Mouse (Mus musculus) liver, postnatal 0 days (tissue): ENCODE results near the gene Elf1. TPM values are rescaled to one million over a fixed set of nuclear protein-coding genes. Genes with fewer than 3 reads are reported as not detected.

Experiments used
- ATAC-seq: fragments of 200-750 bp; cut with Nextera tagmentation; 2 replicates; pipeline ENCODE4 v1.8.0; 2017; ENCODE audit warnings: mild to moderate bottlenecking, moderate library complexity
- DNase-seq: peaks from one replicate; pipeline ENCODE4 v3.0.0-alpha.2; 2016
- H3K27ac ChIP-seq: fragments of 300-500 bp; sonication (generic); 2 replicates; pipeline ENCODE4 v1.5.1; 2014; ENCODE audit warnings: antibody characterized with exemption, moderate library complexity, mild to moderate bottlenecking, low read depth
- H3K27me3 ChIP-seq: fragments of 300-500 bp; sonication (generic); 2 replicates; pipeline ENCODE4 v1.6.1; 2014; ENCODE audit warnings: low read length, control low read depth, mixed read lengths; ENCODE audit not compliant: insufficient read depth
- H3K36me3 ChIP-seq: fragments of 300-500 bp; sonication (generic); replicated peaks from 2 replicates; pipeline ENCODE4 v1.6.1; 2014; ENCODE audit warnings: mild to moderate bottlenecking, control low read depth, low read length, moderate library complexity, mixed read lengths; ENCODE audit not compliant: insufficient read depth
- H3K4me1 ChIP-seq: fragments of 300-500 bp; sonication (generic); 2 replicates; pipeline ENCODE4 v1.6.1; 2014; ENCODE audit warnings: antibody characterized with exemption, mild to moderate bottlenecking, control low read depth; ENCODE audit not compliant: insufficient read depth
- H3K4me2 ChIP-seq: fragments of 300-500 bp; sonication (generic); 2 replicates; pipeline ENCODE4 v1.6.1; 2014; ENCODE audit warnings: low read depth, mild to moderate bottlenecking, low read length, moderate library complexity, mixed read lengths
- H3K4me3 ChIP-seq: fragments of 300-500 bp; sonication (generic); 2 replicates; pipeline ENCODE4 v1.5.1; 2014; ENCODE audit warnings: low read depth, low read length
- H3K9ac ChIP-seq: fragments of 300-500 bp; sonication (generic); replicated peaks from 2 replicates; pipeline ENCODE4 v1.6.1; 2014; ENCODE audit warnings: mild to moderate bottlenecking, moderate library complexity
- H3K9me3 ChIP-seq: fragments of 300-500 bp; sonication (generic); 2 replicates; pipeline ENCODE4 v1.6.1; 2016; ENCODE audit warnings: mild to moderate bottlenecking, control low read depth, low read length, mixed read lengths
- CTCF ChIP-seq: sonication (generic); IDR thresholded peaks from 2 replicates; pipeline ENCODE4 v1.5.1; 2016; ENCODE audit warnings: antibody characterized with exemption, low read depth
- EP300 ChIP-seq: IDR thresholded peaks from 2 replicates; pipeline ENCODE4 v1.6.1; 2016; ENCODE audit warnings: antibody characterized with exemption, low read depth, mild to moderate bottlenecking
- WGBS: fragments of 180-500 bp; shearing (Covaris S2); extraction: QIAGEN DNeasy Blood & Tissue Kit; methylation state at CpG from one replicate; pipeline ENCODE4 v1.1.7; 2014; ENCODE audit not compliant: insufficient replicate concordance; 5-methylcytosine and 5-hydroxymethylcytosine counted together
- polyA plus RNA-seq: library from polyadenylated mRNA; unstranded; fragments of >200 nt; fragmentation: Nextera tagmentation; extraction: Ambion mirVana; gene quantifications from 2 replicates; pipeline ENCODE4 v1.2.1, GENCODE M21; 2015

Gene Elf1
- 9.0 and 11.0 TPM in 2 replicates for polyA plus RNA-seq

DNA sequence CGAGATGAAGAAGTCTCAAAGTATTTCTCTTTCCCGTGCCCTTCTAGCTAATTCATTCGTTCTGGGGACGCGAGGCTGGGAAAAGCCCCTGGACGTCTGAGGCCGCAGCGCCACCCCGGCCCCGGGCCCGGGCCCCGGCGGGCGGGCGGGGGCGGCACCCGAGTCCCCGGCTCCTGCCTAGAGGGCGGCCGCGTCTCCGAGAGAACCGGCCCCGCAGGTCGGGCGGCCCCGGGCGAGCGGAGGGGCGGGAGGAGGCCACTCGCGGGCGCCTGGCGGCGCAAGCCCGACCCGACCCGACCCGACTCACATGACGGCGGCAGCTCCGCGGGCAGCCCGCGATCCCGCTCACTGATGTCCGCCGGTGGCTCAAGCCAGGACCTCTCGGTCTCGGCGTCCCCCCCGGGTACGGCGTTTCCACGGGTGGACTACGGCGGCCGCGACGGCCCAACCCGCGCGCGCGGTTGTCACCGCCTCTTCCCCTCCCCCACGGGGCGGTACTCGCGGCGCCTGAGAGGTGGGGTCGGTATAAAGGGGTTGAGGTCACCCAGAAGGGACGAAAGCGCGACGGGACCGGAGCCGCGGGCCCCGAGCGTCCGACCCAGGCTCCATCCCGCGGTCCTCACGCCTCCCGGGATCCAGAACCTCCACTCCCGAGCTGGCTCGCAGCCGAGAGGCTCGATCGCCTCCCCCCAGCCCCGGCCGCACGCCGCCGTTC is at the start of gene Elf1:
TSS of gene Elf1 (plus strand) at position 571 of the 715 bp plus-strand sequence.
- no peaks in the 10 kb centered on the region for H3K27me3 ChIP-seq
- H3K4me3 ChIP-seq = peak within 1 kb of the TSS; percentile 99
- H3K27ac ChIP-seq = peak within 1 kb of the TSS; percentile 100
- H3K9ac ChIP-seq = peak within 1 kb of the TSS; percentile 97
- H3K9me3 ChIP-seq = no peaks in the 10 kb centered on the region
- ATAC-seq (peak; percentile 77), DNase-seq (peak; percentile 93)
- under 1% methylated on average over 69 of the region's 96 CpGs for WGBS
- TF ChIP-seq EP300 (peak; percentile 31; the same call in 1 of the 2 replicates), CTCF (no peak)
- H3K4me2 ChIP-seq = peak within 1 kb of the TSS; percentile 83
- H3K4me1 ChIP-seq = peaks cover 25% of the 10 kb centered on the region
- H3K36me3 ChIP-seq = peaks cover 6% of the 10 kb centered on the region

DNA sequence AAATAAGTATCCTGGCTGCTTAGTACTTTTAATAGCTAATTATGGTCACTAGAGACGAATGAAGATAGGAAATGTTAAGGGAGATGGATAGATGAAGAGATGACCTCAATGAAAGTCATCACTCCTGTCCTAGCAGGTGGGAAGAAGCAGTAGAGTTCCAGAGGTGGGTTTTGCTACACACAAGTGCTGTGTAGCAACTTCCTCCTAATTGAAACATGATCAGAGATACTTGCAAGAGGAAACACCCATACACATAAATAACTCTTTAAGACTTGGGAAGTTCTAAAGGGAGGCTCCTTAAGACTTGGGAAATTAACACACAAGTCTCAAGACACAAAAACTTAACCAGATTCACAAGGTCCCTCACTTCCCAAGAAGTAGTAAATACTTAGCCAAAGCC is 46.9 kb upstream of the Elf1 start:
- no peak for ATAC-seq
- no peak overlapping the region for H3K4me2 ChIP-seq
- WGBS = 68% methylated on average over 1 of the region's 1 CpGs
- H3K4me3 ChIP-seq = no peak overlapping the region
- TF ChIP-seq CTCF = no peak
- H3K9ac ChIP-seq = no peak overlapping the region
- no peaks in the 10 kb centered on the region for H3K9me3 ChIP-seq
- H3K27ac ChIP-seq = no peak overlapping the region
- H3K36me3 ChIP-seq = no peaks in the 10 kb centered on the region
- no peak for DNase-seq
- H3K4me1 ChIP-seq = no peaks in the 10 kb centered on the region
- H3K27me3 ChIP-seq = no peaks in the 10 kb centered on the region

DNA sequence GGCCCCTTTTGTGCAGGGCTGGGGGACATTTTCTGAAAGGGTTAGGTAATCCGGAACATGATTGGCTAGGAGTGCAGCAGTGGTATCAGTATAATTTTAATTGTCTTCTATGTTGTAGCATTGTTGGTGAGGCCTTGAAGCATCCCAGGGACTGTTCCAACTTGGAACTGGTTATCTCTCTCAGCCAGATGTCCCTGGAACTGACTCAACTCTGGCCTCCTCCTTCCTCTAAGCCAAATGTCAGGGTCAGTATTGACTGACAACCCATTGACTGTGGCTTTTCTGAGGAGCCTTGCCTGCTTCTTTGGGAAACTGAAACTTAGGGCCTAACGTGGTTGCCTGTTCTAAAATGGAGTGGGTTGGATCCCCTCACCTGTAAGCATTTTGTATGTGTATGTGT is 40.3 kb upstream of the Elf1 start:
- no peak overlapping the region for H3K4me2 ChIP-seq
- 76% methylated on average over 2 of the region's 2 CpGs for WGBS
- ATAC-seq (peak; percentile 48; the same call in 1 of the 2 replicates), DNase-seq (no peak)
- no peak overlapping the region for H3K4me3 ChIP-seq
- no peaks in the 10 kb centered on the region for H3K36me3 ChIP-seq
- no peak for TF ChIP-seq CTCF
- no peak for TF ChIP-seq EP300
- no peaks in the 10 kb centered on the region for H3K4me1 ChIP-seq
- H3K9ac ChIP-seq = no peak overlapping the region
- H3K27ac ChIP-seq = no peak overlapping the region
- peaks cover 4% of the 10 kb centered on the region; the same call in 1 of the 2 replicates for H3K9me3 ChIP-seq
- no peaks in the 10 kb centered on the region for H3K27me3 ChIP-seq

DNA sequence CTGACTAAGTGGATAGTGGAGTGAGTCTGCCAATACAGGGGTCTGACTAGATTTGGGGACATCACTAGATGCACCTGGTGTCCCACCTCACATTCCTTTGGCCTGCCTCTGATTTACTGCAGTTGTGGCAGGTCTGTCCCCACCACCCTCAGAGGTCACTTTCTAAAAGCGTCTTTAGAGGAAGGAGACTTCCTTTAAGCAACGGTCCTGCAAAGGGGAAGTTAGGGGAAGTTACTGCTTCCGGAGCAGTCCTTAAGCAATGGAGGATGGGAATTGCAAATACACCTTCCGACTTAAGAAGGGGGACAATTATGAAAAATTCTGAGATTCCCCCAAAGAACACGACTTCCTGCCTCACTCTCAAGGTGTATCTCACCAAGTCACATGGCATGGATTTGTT is 39.6 kb upstream of the Elf1 start:
- Histone ChIP-seq H3K4me3 (no peak overlapping the region), H3K4me2 (no peak overlapping the region), H3K27ac (peak overlapping the region; percentile 66), H3K9ac (no peak overlapping the region), H3K4me1 (no peaks in the 10 kb centered on the region), H3K27me3 (no peaks in the 10 kb centered on the region), H3K9me3 (peaks cover 4% of the 10 kb centered on the region; the same call in 1 of the 2 replicates), H3K36me3 (no peaks in the 10 kb centered on the region)
- ATAC-seq = 0 out of 2 replicates have a peak, but pooled peaks have one; percentile 43
- DNase-seq = no peak
- TF ChIP-seq CTCF (no peak), EP300 (peak; percentile 32; the same call in 1 of the 2 replicates)
- WGBS = 34% methylated on average over 5 of the region's 5 CpGs

GRCm38 (mm10) chr14:79444601-79445000 is 36.4 kb upstream of the Elf1 start:
- Histone ChIP-seq H3K9me3 (peaks cover 4% of the 10 kb centered on the region; the same call in 1 of the 2 replicates), H3K4me2 (no peak overlapping the region), H3K27me3 (no peaks in the 10 kb centered on the region), H3K27ac (no peak overlapping the region), H3K4me1 (no peaks in the 10 kb centered on the region), H3K9ac (no peak overlapping the region), H3K4me3 (no peak overlapping the region), H3K36me3 (no peaks in the 10 kb centered on the region)
- no peak for TF ChIP-seq EP300
- TF ChIP-seq CTCF = no peak
- DNase-seq (no peak), ATAC-seq (no peak)
- 80% methylated on average over 9 of the region's 9 CpGs for WGBS

GRCm38 (mm10) chr14:79445055-79445620 is 35.9 kb upstream of the Elf1 start:
- no peak for DNase-seq
- no peak overlapping the region for H3K4me2 ChIP-seq
- H3K27me3 ChIP-seq = no peaks in the 10 kb centered on the region
- no peak for ATAC-seq
- TF ChIP-seq CTCF (no peak), EP300 (no peak)
- WGBS = 74% methylated on average over 16 of the region's 16 CpGs
- H3K9ac ChIP-seq = no peak overlapping the region
- no peaks in the 10 kb centered on the region for H3K4me1 ChIP-seq
- H3K27ac ChIP-seq = no peak overlapping the region
- H3K36me3 ChIP-seq = no peaks in the 10 kb centered on the region
- H3K9me3 ChIP-seq = no peaks in the 10 kb centered on the region
- H3K4me3 ChIP-seq = no peak overlapping the region
